Mouse (Mus musculus) ZHBTc4 (cell line): ENCODE measurements around the gene Asxl1.

ENCODE experiments used
- DNase-seq: peaks from one replicate; pipeline ENCODE4 v3.0.0-alpha.2; 2011; ENCODE audit warnings: low read depth, low spot score

Gene Asxl1

DNA sequence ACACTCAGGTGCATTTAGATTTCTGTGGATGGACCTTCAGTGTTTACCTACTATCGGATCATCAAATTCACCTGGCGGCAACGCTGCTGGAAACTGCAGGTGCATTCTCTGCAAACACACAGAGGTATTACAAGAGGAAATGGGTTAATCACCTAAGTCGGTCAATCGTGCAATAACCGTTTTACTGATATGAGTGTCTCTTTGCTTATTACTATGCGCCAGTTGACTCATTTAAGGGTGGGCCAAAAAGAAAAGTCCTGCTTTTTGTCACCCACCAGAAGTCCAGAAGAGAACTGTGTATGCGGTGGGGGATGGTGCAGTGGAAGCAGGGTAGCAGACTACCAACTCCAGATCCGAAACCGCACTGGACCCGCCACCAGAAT lies 567 bp upstream of the Asxl1 start:
- no peak for DNase-seq

DNA sequence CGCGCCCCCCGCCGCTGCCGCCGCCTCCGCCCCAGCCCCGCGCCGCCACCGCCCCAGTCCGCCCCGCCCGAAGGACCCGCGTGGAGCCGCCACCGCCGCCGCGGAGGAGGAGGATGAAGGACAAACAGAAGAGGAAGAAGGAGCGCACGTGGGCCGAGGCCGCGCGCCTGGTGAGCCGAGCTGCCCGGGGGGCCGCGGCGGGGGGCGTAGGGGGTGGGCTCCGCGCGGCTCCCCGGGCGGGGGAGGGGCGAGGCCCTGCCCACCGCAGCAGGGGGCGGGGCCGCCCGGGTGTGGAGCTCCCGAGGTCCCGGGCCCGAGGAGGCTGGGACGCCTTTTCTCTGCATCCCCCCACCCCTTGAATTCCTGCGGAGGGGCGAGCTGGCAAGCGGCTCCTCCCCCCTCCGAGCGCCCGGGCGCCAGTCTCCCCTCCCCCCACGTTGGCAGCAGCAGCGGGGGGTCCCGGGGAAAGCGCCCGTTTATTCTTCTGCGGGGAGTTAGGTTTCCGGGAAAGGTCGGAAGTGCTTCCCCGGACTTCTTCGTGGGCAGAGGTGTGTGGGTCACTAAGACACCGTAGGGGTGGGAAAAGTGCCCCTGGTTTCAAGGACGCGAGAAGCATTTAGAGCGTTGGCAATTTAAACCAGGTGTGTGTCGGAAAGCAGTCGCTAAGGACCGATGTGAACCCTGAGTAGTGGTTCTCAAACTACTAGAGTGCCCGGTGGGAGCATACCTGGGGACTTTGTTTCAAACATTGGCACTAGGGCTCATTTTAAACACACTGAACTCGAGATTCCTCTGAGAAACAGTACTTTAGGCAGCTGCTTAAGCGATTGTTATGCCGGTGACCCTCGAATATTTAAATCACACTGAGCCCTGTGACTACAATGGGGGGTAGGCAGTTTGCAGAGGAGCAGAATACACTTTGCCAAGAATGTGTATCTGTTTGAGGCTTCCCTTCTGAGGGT lies 873 bp downstream of the Asxl1 start:
- peak; percentile 95 for DNase-seq

DNA sequence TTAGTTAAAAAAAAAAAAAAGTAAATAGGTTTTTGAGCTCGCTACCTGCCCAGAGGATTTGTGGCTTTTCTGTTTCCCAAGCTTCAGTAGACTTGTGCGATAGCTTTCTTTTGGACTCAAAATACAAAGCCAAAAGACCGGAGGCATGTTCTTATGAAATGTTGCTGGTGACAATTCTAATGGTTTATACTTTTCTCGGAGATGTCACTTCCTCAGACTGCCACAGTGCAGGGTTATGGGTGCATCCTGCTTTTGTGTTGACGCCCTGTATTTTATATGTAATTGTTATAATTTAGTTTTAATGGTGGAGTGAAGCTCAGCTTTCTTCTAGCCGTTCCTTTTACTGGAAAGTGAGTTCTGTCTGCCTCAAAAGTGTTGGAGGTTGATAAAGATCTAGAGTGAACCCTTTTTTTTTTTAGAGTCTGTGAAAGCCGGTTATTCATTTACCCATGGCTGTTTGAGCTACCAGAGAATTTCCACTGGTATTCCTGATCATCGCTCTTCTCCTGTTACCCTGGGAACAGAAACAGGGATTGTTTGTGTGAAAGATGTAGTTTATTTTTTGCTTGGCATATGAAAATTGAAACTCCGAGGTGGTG lies 1.7 kb downstream of the Asxl1 start:
- no peak for DNase-seq

GRCm38 (mm10) chr2:153348100-153348831 lies 2.6 kb downstream of the Asxl1 start:
- no peak for DNase-seq

- DNase-seq, result no peak
Observed at GRCm38 (mm10) chr2:153350552-153351181, 5.0 kb downstream of the Asxl1 start.

GRCm38 (mm10) chr2:153354648-153355047 lies 9.0 kb downstream of the Asxl1 start:
- DNase-seq, result no peak

GRCm38 (mm10) chr2:153356784-153357183 lies 11.2 kb downstream of the Asxl1 start:
- no peak for DNase-seq

- DNase-seq, result no peak
Observed at GRCm38 (mm10) chr2:153361101-153361710, 15.6 kb downstream of the Asxl1 start.

DNA sequence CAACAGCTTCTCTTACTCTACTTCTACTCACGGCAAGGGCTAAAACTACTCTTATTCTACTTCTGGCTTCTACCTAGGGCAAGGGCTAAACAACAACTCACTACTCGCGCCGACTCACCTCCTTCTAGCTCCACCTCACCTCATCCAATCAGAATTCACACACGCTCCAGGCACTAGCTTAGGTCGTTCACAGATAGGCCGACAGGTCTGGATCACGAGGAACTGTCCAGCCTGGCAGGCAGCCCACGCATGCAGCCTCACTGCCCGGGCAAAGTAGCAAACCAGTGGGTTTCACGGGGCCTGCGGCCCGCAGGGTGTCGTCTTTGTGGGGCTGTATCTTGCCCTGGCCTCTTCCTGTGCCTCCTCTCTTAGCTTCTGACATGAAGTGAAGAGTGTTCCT lies 18.9 kb downstream of the Asxl1 start:
- DNase-seq, result peak; percentile 77

GRCm38 (mm10) chr2:153370871-153371270 lies 25.2 kb downstream of the Asxl1 start:
- peak; percentile 90 for DNase-seq

- no peak for DNase-seq
Observed at GRCm38 (mm10) chr2:153375380-153375779, 29.8 kb downstream of the Asxl1 start.

- DNase-seq, result no peak
Observed at GRCm38 (mm10) chr2:153380479-153380878, 34.9 kb downstream of the Asxl1 start.

- DNase-seq, result no peak
Observed at GRCm38 (mm10) chr2:153389831-153390230, 44.2 kb downstream of the Asxl1 start.

DNA sequence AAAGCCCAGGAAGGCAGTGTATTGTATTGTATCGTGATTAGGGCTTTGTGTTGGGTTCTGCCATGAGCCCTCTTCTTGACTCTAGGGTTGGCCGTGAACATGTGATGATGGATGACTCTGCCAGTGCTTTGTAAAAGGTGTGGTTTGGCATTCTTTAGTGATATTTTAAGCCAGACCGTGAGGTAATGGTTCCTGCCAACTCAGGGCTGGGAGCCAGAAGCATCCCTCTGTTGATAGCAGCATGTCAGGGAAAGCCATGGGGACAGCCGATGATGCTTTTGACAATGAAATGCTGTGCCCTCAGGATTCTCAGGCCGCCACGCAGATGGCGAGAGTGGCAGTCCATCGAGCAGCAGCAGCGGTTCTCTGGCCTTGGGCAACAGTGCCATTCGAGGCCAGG lies 47.4 kb downstream of the Asxl1 start:
- no peak for DNase-seq

GRCm38 (mm10) chr2:153397790-153398515 lies 52.3 kb downstream of the Asxl1 start:
- peak; percentile 76 for DNase-seq

DNA sequence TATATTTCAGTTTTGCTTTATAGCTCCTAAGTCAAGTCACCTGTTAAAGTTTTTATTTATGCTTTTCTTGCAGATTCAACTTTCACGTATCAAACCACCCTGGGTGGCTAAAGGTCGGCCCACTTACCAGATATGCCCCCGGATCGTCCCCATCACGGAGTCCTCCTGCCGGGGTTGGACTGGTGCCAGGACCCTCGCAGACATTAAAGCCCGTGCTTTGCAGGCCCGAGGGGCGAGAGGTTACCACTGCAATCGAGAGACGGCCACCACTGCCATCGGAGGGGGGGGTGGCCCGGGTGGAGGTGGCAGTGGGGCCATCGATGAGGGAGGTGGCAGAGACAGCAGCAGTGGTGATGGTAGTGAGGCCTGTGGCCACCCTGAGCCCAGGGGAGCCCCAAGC lies 53.5 kb downstream of the Asxl1 start:
- no peak for DNase-seq

DNA sequence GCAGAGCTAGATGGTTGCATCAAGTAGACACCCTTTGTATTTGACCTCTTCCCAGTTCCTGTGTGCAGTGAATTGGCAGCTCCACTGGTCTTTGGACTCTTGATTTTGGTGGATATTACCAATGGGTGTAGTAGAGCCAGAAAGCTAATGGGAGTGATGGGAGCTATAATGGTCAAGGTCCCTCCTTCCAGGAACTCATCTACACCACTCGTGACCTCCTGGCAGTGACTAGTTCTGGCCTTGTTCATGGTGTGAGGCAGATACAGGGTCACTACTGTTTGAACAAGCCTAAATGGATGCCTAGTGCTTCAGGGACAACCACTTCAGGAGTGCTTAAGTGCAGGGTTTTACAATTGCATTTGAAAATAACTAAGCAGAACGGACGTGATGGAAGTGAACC lies 58.4 kb downstream of the Asxl1 start:
- no peak for DNase-seq

- no peak for DNase-seq
Observed at GRCm38 (mm10) chr2:153404882-153405281, 59.3 kb downstream of the Asxl1 start.

DNA sequence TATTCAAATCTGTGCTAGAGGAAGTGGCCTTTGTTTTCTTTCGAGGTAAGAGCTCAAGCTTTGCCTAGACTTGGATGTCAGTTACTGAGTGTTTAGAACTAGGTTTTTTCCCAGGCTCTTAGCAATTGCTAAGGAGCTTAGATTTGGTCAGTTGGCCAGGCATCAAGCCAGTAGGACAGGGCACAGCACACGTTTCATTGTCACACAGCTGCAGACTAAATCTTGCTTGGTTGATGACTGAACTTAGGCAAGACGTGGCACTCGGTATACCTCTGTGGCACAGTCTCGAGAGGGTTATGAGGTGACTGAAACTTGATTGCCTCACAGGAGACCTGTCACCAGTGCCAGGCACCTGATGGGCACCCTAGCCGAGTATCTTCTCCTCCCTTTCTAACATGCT lies 61.3 kb downstream of the Asxl1 start:
- no peak for DNase-seq

DNA sequence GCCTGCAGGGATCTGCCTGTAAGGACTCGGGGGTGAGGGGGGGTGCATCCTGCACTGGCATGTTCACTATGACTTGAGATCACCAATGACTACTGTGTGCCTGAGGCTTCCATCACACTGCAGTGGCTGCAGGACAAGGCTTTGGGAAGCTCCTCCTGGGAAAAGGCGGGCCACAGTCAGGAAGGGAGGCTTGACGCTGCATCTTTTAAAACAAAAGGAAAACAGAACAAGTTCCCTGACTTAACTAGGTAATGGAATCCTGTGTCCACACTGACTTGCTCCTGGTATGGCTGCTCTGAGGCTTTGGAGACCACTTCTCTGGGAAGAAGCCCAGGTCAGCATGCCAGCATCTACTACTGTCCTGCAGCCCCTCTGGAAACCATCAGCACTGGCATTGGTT lies 63.3 kb downstream of the Asxl1 start:
- DNase-seq, result no peak

DNA sequence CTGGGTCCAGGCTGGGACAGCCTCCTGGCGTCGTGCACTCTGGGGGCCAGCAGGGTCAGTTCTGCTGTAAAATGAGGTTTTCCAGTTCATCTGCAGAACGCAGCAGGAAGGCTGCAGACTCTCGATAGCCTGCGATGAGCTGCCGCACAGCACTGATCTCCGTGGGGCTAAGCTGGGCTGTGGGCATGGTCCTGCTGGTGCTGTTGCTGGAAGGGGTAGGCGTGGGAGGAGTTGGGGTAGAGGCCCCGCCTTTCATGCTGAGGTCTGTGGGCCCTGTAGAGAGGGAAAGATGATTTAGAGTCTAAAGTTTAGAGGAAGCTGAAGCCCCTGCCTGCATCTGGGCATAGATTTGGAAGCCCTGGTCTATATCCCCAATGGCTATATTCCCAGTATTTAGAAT lies 65.9 kb downstream of the Asxl1 start:
- DNase-seq, result no peak
